Comparison of ENCODE assay signal across 23 mouse cellular contexts in genomic region chr19:33259164-33259563, GRCm38 (mm10).
DNase-seq lines count a peak whose midpoint lies in the region; ATAC-seq and TF ChIP-seq lines count a peak whose summit lies in the region.
"Had no signal": no experiment of that assay in that cellular context is flagged by ENCODE, and none has a peak within 500 bp of the region (broad histone marks: within the 10 kb centered on the region; RNA-seq: fewer than 3 reads in every experiment).

No protein-coding gene starts in this region.

- H3K4me1 ChIP-seq in CH12.LX (ENCODE audit: control insufficient read depth in 1 of 2, insufficient read depth in 2 of 2) (peaks cover 4 to 16% of the 10 kb centered on the region in 2 experiments; a peak in 3 of 4 replicates), ES-E14 (ENCODE audit: control insufficient read depth in 2 of 2, insufficient read depth in 2 of 2, low read length in 2 of 2, poor library complexity in 1 of 2) (no peaks in the 10 kb centered on the region), MEL (ENCODE audit: control insufficient read depth in 1 of 2, insufficient read depth in 2 of 2, low read length in 2 of 2) (peaks cover 1 to 2% of the 10 kb centered on the region in 2 experiments; a peak in 2 of 4 replicates)
- no peaks in the 10 kb centered on the region for H3K4me1 ChIP-seq in neural tube, embryonic 15.5 days
- no peaks in the 10 kb centered on the region for H3K4me1 ChIP-seq in kidney, embryonic 16.5 days (ENCODE audit: insufficient read depth, low read length)

- H3K79me2 ChIP-seq in CH12.LX (replicated peaks; ENCODE audit: control insufficient read depth, extremely low read depth, insufficient read depth, poor library complexity, severe bottlenecking) (no peaks in the 10 kb centered on the region), MEL (ENCODE audit: control insufficient read depth, insufficient read depth, low read length, poor library complexity) (no peaks in the 10 kb centered on the region)

- 85% methylated on average over 1 of the region's 1 CpGs for WGBS in neural tube, embryonic 15.5 days
- 94% methylated on average over 1 of the region's 1 CpGs for WGBS in kidney, embryonic 16.5 days

- no peak overlapping the region for H3K9ac ChIP-seq in CH12.LX (ENCODE audit: insufficient read depth, low read depth)
- H3K9ac ChIP-seq in ES-E14 (ENCODE audit: insufficient read depth, low read depth, low read length, poor library complexity, severe bottlenecking) = no peak overlapping the region
- no peak overlapping the region for H3K9ac ChIP-seq in MEL (ENCODE audit: control insufficient read depth, low read depth, low read length, poor library complexity, severe bottlenecking)
- H3K9ac ChIP-seq in neural tube, embryonic 15.5 days (replicated peaks) = no peak overlapping the region
- H3K9ac ChIP-seq in kidney, embryonic 16.5 days (replicated peaks; ENCODE audit: low read length) = no peak overlapping the region

- no peak for TF ChIP-seq POLR2A in CH12.LX (IDR thresholded peaks at IDR 0.05; ENCODE audit: low read depth, low read length)
- TF ChIP-seq POLR2A in MEL (IDR thresholded peaks at IDR 0.05; ENCODE audit: control insufficient read depth in 1 of 2, insufficient read depth in 1 of 2, low read depth in 1 of 2, low read length in 2 of 2, poor library complexity in 1 of 2) = no peak

- in situ Hi-C loops in CH12.LX (cut with MboI; ENCODE audit: low pct_ligation_motif_present, low pct_unique_long_range_greater_than_20kb, low sequenced_read_pairs) (no loop called here), ES-E14 (cut with MboI; ENCODE audit: low sequenced_read_pairs in 2 of 2, unreplicated experiment in 2 of 2) (no loop called here)

- DNase-seq in CH12.LX (ENCODE audit: extremely low read depth) = no peak
- no peak for DNase-seq in ES-E14 (ENCODE audit: low read depth, low spot score)
- no peak for DNase-seq in MEL (ENCODE audit: low read depth, low spot score)
- DNase-seq in embryo, embryonic 10 days (ENCODE audit: low spot score) = no peak
- DNase-seq: adrenal gland, adult 2 months; adrenal gland, adult 8-10 months; adrenal gland, postnatal 10 days; adrenal gland, postnatal 14 days; adrenal gland, postnatal 25 days; adrenal gland, postnatal 36 days; B cell, adult 2 months; cerebellum, adult 11 months; cerebellum, adult 11-12 months; cerebellum, adult 18-20 months; cerebellum, adult 2 months; cerebellum, adult 8-10 months; cerebellum, adult 9-10 months had no signal

- no peak for ATAC-seq in neural tube, embryonic 15.5 days (ENCODE audit: low FRiP score)
- ATAC-seq in kidney, embryonic 16.5 days (ENCODE audit: low FRiP score, low TSS enrichment) = no peak
- ATAC-seq: activated CD4-positive, CD25-positive, alpha-beta regulatory T cell, adult 4 months; CD4-positive, CD25-positive, alpha-beta regulatory T cell, adult 4 months; Patski had no signal

- H3K9me3 ChIP-seq in CH12.LX (replicated peaks; ENCODE audit: low read length) = no peaks in the 10 kb centered on the region
- H3K9me3 ChIP-seq in ES-E14 (ENCODE audit: control insufficient read depth, insufficient read depth, low read depth, low read length) = no peaks in the 10 kb centered on the region
- H3K9me3 ChIP-seq in MEL (replicated peaks; ENCODE audit: insufficient read depth, low read length) = no peaks in the 10 kb centered on the region
- no peaks in the 10 kb centered on the region for H3K9me3 ChIP-seq in neural tube, embryonic 15.5 days (replicated peaks)
- no peaks in the 10 kb centered on the region for H3K9me3 ChIP-seq in kidney, embryonic 16.5 days (ENCODE audit: low read length)
- H3K9me3 ChIP-seq: G1E had no signal

- H3K27ac ChIP-seq in CH12.LX (ENCODE audit: insufficient read depth, low read depth) (no peak overlapping the region), ES-E14 (ENCODE audit: insufficient read depth, low read depth, low read length, poor library complexity, severe bottlenecking) (no peak overlapping the region), MEL (ENCODE audit: control insufficient read depth, low read depth, low read length) (no peak overlapping the region)
- no peak overlapping the region for H3K27ac ChIP-seq in neural tube, embryonic 15.5 days (replicated peaks)
- H3K27ac ChIP-seq in kidney, embryonic 16.5 days (ENCODE audit: low read length) = no peak overlapping the region

- TF ChIP-seq EP300 in CH12.LX (IDR thresholded peaks at IDR 0.05; ENCODE audit: low read length) = no peak
- TF ChIP-seq EP300 in MEL (IDR thresholded peaks at IDR 0.05; ENCODE audit: low read depth in 1 of 2, low read length in 2 of 2) = no peak

- dilution Hi-C loops in CH12.LX (cut with MboI; ENCODE audit: extremely low pct_ligation_motif_present, extremely low pct_unique_long_range_greater_than_20kb, low sequenced_read_pairs) = no loop called here

- TF ChIP-seq CTCF in CH12.LX (conservative IDR thresholded peaks at IDR 0.05 in 1 of 2, IDR thresholded peaks at IDR 0.05 in 1 of 2; ENCODE audit: low read depth in 2 of 2, low read length in 2 of 2) = no peak
- TF ChIP-seq CTCF in MEL (IDR thresholded peaks at IDR 0.05 in 2 of 3, conservative IDR thresholded peaks at IDR 0.05 in 1 of 3; ENCODE audit: control insufficient read depth in 1 of 3, insufficient read depth in 1 of 3, low read depth in 2 of 3, low read length in 3 of 3, poor library complexity in 1 of 3, severe bottlenecking in 1 of 3) = no peak

- H3K36me3 ChIP-seq in CH12.LX (replicated peaks in 1 of 2; ENCODE audit: control insufficient read depth in 1 of 2, insufficient read depth in 1 of 2, low read length in 1 of 2) = no peaks in the 10 kb centered on the region
- no peaks in the 10 kb centered on the region for H3K36me3 ChIP-seq in ES-E14 (ENCODE audit: control insufficient read depth, insufficient read depth, low read length, poor library complexity, severe bottlenecking)
- H3K36me3 ChIP-seq in MEL (ENCODE audit: control insufficient read depth in 1 of 2, insufficient read depth in 2 of 2, low read length in 2 of 2) = no peaks in the 10 kb centered on the region
- no peaks in the 10 kb centered on the region for H3K36me3 ChIP-seq in neural tube, embryonic 15.5 days
- H3K36me3 ChIP-seq in kidney, embryonic 16.5 days (ENCODE audit: insufficient read depth, low read length) = no peaks in the 10 kb centered on the region
- H3K36me3 ChIP-seq: G1E had no signal

- no peak overlapping the region for H3K4me3 ChIP-seq in CH12.LX (replicated peaks in 1 of 3; ENCODE audit: low read depth in 2 of 3, low read length in 2 of 3, poor library complexity in 1 of 3)
- H3K4me3 ChIP-seq in ES-E14 (ENCODE audit: insufficient read depth in 1 of 2, low read depth in 1 of 2, low read length in 2 of 2, poor library complexity in 1 of 2, severe bottlenecking in 1 of 2) = no peak overlapping the region
- no peak overlapping the region for H3K4me3 ChIP-seq in MEL (ENCODE audit: control insufficient read depth in 1 of 2, insufficient read depth in 1 of 2, low read depth in 2 of 2, low read length in 2 of 2)
- H3K4me3 ChIP-seq in neural tube, embryonic 15.5 days (replicated peaks) = no peak overlapping the region
- no peak overlapping the region for H3K4me3 ChIP-seq in kidney, embryonic 16.5 days (ENCODE audit: low read length)

- TF ChIP-seq RAD21 in CH12.LX (IDR thresholded peaks at IDR 0.05; ENCODE audit: low read depth, low read length) (no peak), MEL (IDR thresholded peaks at IDR 0.05; ENCODE audit: low read depth, low read length) (no peak)

- H3K27me3 ChIP-seq in CH12.LX (replicated peaks) = no peaks in the 10 kb centered on the region
- H3K27me3 ChIP-seq in MEL (ENCODE audit: control insufficient read depth in 1 of 2, insufficient read depth in 2 of 2, low read length in 2 of 2) = peaks cover 0 to 3% of the 10 kb centered on the region in 2 experiments; a peak in 2 of 4 replicates
- no peaks in the 10 kb centered on the region for H3K27me3 ChIP-seq in neural tube, embryonic 15.5 days (replicated peaks)
- no peaks in the 10 kb centered on the region for H3K27me3 ChIP-seq in kidney, embryonic 16.5 days (ENCODE audit: insufficient read depth, low read length)

- H3K4me2 ChIP-seq in CH12.LX (ENCODE audit: insufficient read depth, low read depth, poor library complexity, severe bottlenecking) = no peak overlapping the region
- H3K4me2 ChIP-seq in neural tube, embryonic 15.5 days = no peak overlapping the region
- H3K4me2 ChIP-seq in kidney, embryonic 16.5 days (replicated peaks; ENCODE audit: low read depth, low read length) = no peak overlapping the region

TF ChIP-seq in CH12.LX, 34 proteins besides CTCF, POLR2A, EP300 and RAD21:
- TF ChIP-seq NRF1 (IDR thresholded peaks at IDR 0.05; ENCODE audit: low read depth, low read length) = no peak
- TF ChIP-seq ETS1 (conservative IDR thresholded peaks at IDR 0.05; ENCODE audit: low read depth, low read length) = no peak
- peak; percentile 86 for TF ChIP-seq MAFK (IDR thresholded peaks at IDR 0.05; ENCODE audit: insufficient replicate concordance, low read length)

TF ChIP-seq in ES-E14, 5 proteins besides CTCF, POLR2A, EP300 and RAD21:
- TF ChIP-seq MAFK (IDR thresholded peaks at IDR 0.05; ENCODE audit: insufficient read depth, low read depth, low read length) (peak; percentile 78), CHD2 (IDR thresholded peaks at IDR 0.05; ENCODE audit: low read depth, low read length) (no peak), ZC3H11A (IDR thresholded peaks at IDR 0.05; ENCODE audit: borderline replicate concordance, low read depth, low read length) (no peak)
TF ChIP-seq in ES-E14: peak in this region for 1.

TF ChIP-seq in MEL, 35 proteins besides CTCF, POLR2A, EP300 and RAD21:
- TF ChIP-seq MAFK (IDR thresholded peaks at IDR 0.05; ENCODE audit: borderline replicate concordance, low read depth, low read length) (peak; percentile 79), ZKSCAN1 (IDR thresholded peaks at IDR 0.05; ENCODE audit: low read depth, low read length) (no peak)

Comparison
In these comparisons a context has a peak if more than half of its experiments do, and no peak if none do; other contexts are left out.
1. Of the 35 proteins assayed by ChIP-seq in both MEL and CH12.LX: peak only in MEL: none; only in CH12.LX: none; in both: MAFK; in neither: 34.